Mouse (Mus musculus): ENCODE data around the gene Rbm12.

The Rbm12 gene

DNA sequence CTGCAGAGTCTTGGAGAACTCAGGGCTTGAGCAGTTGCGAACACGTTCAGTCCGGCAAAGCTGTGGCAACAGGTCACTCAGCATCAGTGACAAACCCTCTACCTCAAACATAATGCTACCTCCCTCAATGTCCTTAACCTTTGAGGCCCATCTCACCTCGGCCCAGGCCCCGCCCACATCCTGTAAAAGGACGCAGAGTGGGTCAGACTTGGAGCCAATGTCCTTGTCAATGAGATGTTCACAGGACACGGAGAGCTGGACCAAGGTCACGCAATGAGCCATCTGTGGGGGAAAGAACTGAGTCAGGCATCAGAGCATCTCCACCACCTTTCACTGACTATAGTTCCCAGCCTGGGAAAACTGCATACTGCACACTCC lies 32.6 kb downstream of the Rbm12 start:
- no peak for DNase-seq

DNA sequence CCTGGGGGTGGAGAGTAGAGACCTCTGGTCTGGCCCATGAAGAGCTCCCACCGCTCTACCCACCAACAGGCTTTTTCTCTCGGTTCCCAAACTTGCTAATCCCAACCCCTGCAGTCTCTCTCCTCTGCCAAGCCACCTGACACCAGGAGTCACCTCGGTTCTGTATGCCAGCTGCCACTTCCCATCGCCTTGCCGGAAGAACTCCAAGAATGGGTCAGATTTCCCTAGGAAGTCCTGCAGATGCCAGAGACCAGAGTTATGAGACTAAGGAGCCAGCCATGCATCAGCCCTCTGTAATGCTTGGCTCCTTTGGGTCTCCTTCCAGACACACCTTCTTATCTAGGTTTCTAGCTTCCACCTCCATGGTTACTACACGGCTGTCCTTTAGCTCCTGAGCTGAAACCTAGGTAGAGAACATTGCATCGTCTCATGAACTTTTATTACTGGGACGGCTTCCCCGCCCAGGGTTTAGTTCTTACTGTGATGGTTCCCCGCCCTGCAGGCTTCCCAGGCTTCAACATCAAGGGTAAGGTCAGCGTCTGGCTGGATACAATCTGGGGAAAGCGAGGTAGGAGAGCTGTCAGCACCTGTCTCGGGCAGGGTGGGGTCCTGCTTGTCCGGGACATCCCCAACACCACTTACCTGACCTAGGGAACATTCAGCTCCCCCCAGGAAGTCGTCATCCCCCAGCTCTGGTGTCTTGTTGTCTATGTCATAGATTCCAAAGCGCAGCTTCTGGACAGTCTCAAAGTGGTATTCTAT lies 33.2 kb downstream of the Rbm12 start:
- no peak for DNase-seq

DNA sequence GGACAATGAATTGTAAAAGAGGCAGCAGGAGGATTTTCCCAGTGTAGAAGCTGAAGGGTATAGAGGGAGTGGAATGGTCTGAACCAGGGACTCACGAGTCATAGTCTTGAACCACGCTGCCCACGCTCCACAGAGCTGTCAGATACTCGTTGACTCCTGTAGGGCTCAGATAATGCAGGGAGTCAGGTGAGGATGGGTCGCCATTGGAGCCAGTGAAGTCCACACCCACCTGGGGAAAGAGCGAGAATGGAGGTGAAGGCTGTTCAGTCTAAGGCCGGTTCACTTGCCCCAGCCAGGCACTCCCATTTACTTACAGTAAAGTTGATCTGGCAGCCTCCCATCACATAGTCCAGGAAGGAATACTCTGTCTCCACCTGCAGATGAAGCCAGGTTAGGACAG lies 34.3 kb downstream of the Rbm12 start:
- no peak for DNase-seq

DNA sequence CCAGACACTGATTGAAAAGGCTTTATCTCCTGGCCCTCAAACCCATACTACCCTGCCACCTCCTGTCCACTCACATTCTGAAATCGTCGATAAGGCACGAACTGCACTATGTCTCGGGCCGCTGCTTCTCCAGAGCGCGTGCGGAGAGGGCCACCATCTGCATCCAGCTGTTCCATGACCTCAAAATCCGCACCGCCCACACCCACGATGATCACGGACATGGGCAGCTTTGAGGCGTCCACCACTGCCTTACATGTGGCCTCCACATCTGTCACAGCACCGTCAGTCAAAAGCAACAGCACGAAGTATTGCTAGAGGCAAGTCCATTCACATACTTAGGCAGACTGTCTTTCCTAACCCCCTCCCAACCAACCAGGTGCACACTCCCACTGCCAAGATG lies 38.1 kb downstream of the Rbm12 start:
- no peak for DNase-seq

DNA sequence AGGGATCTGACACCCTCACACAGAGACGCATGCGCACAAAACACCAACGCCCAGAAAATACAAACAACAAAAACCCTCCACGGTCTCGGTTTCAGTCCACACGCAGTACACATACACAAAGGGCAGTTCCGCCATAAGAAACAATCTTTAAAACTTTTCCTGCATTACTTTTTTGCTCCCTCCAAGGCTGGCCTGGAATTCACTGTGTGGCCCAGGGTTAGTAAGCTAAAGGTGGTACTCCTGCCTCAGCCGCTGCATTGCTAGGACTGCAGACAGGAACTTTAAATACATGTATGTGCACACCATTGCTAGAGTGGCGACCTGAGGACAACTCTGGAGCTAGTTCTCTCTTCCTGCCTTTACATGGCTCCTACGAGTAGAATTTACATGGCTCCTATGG lies 40.5 kb downstream of the Rbm12 start:
- DNase-seq: no peak

DNA sequence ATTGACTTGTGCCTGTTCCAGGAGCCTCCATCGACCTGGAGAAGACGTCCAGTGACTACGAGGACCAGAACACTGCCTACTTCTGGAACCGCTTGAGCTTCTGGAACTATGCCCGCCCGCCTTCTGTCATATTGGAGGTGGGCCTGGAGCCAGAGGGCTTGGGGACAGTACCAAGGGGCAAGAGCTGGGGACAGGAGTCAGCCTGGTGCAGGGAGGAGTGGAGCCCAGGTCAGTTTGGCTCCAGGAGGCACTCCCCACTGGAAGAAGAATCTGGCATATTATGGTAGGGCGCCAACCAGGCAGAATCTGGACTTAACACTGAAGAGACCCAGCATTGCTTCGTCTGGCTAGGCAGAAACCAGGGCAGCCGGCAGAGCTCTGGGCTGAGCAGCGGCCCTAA lies 43.9 kb downstream of the Rbm12 start:
- DNase-seq: peak; percentile 93 to 94

DNA sequence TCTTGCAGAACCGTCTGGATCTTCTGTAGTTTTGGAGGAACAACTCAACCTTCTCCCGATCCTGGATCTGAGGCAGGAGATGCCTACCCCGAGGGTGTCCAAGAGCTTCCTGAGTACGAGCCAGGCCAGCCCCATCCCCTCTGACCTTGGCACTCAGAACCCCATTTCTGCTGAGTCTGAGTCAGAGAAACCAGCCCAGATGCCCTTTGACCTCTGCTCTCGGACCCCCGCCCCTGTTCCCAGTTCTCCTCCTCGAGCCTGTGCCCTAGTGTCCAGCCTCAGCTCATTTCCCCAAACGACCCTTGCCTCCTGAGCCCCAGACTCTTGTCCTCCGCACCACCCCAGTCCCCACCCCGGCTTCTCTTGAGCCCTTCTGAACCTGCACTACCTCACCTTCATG lies 45.7 kb downstream of the Rbm12 start:
- no peak for DNase-seq

DNA sequence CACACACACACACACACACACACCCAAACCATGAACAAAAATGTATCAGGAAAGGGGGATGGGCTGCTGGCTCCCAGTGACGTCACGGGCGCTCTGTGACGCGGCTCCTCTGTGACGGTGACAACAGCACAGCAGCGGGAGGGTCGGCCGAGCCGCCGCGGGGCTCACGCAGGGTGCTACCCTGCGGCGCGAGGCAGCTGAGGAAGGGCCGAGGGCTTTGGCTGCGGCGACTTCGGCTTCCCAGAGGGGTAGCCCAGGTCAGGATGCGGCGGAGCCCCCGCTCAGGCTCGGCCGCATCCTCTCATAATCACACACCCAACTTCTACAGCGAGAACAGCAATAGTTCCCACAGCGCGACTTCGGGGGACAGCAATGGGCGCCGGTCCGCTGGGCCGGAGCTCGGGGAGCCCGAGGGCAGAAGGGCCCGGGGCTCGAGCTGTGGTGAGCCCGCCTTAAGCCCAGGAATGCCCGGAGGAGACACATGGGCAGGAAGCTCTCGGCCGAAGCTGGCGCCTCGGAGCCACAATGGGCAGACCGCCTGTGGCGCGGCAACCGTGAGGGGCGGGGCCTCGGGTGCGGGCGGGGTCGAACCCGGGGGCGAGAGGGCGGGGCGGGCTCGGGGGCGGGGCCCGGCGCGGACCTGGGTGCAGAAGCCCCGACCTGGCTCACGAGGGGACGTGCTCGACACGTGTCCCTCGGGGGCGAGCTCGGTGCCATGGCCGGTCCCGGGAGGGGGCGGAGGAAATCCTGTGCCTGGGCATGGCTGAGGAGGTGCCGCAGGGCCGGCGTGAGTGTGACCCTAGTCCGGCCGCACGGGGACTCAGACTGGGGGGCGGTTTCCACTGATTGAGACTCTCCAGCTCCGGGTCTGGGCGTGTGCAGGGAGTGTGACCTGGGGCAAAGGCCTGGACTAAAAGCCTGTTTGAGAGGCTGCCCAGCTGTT lies 46.4 kb downstream of the Rbm12 start, which contains the start of gene Spag4:
TSS of gene Spag4 (plus strand) at position 77 of the 943 bp plus-strand sequence.
- peak; percentile 83 to 85 for DNase-seq

DNA sequence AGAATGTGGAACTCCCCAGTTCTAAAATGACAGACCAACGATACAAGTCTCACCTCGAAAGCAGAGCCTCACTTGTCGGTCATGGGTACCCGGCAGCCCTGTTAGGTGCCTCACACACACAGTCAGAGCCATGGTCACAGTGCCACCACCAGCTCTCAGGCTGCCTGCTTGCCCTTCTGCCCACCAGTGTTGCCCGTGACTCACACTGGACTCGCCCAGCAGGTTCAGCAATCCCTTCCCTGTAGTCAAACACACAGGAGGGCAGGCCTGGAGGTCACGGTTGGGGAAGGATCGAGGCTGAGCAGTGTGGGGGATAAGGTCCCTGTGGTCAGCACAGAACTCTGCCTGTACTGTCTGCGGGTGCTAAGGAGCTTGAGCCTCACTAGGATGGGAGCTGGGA lies 59.0 kb downstream of the Rbm12 start, which contains the start of gene Fer1l4:
TSS of gene Fer1l4 (minus strand) at position 132 of the 400 bp plus-strand sequence.
- no peak for DNase-seq

DNA sequence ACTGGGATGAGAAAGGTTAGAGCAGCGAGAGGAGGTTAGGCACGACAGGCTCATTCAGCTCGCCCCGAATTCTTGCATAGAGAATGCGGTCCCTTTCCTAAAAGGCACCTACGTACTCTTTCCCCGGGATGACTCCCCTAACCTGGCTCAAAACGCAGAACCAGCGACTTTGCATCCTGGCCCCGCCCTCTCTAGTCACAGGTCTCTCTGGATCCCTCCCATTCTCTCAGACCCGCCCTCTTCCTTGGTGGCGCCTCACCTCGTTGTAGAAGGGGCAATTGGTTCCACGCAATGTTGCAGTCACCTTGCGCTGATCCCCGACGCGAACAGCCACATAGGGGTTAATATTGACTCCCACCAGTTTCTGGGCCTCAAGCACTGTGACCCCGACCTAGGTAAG lies 63.8 kb downstream of the Rbm12 start:
- DNase-seq: no peak

DNA sequence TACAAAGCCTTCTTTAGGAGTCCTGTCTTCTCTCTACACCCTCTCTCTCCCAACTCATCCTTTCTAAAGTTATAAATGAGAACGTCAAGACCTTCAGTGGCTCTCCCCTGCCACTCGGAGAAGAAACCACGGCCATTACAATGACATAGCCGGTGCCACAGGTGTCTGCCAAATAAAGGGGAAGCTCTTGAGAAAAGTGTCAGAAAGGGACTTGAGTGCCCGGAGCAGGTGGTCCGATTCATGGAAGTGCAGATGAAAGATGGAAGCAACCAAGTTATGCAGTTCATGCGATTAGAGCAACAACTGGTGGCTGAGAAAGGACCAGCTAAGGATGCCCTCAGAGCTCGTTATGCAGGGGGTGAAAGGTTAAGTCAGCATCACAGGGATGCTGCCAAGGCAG lies 68.9 kb downstream of the Rbm12 start:
- DNase-seq: no peak

Data from cerebellum, postnatal 10 days (tissue).